Mouse (Mus musculus) liver, postnatal 0 days (tissue): ENCODE data around the gene Dleu7. TPM values are rescaled to one million over a fixed set of nuclear protein-coding genes. Genes with fewer than 3 reads are reported as not detected.

Experiments
- ATAC-seq: fragments of 200-750 bp; cut with Nextera tagmentation; 2 replicates; pipeline ENCODE4 v1.8.0; 2017; ENCODE audit warnings: mild to moderate bottlenecking, moderate library complexity
- DNase-seq: peaks from one replicate; pipeline ENCODE4 v3.0.0-alpha.2; 2016
- H3K27ac ChIP-seq: fragments of 300-500 bp; sonication (generic); 2 replicates; pipeline ENCODE4 v1.5.1; 2014; ENCODE audit warnings: antibody characterized with exemption, moderate library complexity, mild to moderate bottlenecking, low read depth
- H3K27me3 ChIP-seq: fragments of 300-500 bp; sonication (generic); 2 replicates; pipeline ENCODE4 v1.6.1; 2014; ENCODE audit warnings: low read length, control low read depth, mixed read lengths; ENCODE audit not compliant: insufficient read depth
- H3K36me3 ChIP-seq: fragments of 300-500 bp; sonication (generic); replicated peaks from 2 replicates; pipeline ENCODE4 v1.6.1; 2014; ENCODE audit warnings: mild to moderate bottlenecking, control low read depth, low read length, moderate library complexity, mixed read lengths; ENCODE audit not compliant: insufficient read depth
- H3K4me1 ChIP-seq: fragments of 300-500 bp; sonication (generic); 2 replicates; pipeline ENCODE4 v1.6.1; 2014; ENCODE audit warnings: antibody characterized with exemption, mild to moderate bottlenecking, control low read depth; ENCODE audit not compliant: insufficient read depth
- H3K4me2 ChIP-seq: fragments of 300-500 bp; sonication (generic); 2 replicates; pipeline ENCODE4 v1.6.1; 2014; ENCODE audit warnings: low read depth, mild to moderate bottlenecking, low read length, moderate library complexity, mixed read lengths
- H3K4me3 ChIP-seq: fragments of 300-500 bp; sonication (generic); 2 replicates; pipeline ENCODE4 v1.5.1; 2014; ENCODE audit warnings: low read depth, low read length
- H3K9ac ChIP-seq: fragments of 300-500 bp; sonication (generic); replicated peaks from 2 replicates; pipeline ENCODE4 v1.6.1; 2014; ENCODE audit warnings: mild to moderate bottlenecking, moderate library complexity
- H3K9me3 ChIP-seq: fragments of 300-500 bp; sonication (generic); 2 replicates; pipeline ENCODE4 v1.6.1; 2016; ENCODE audit warnings: mild to moderate bottlenecking, control low read depth, low read length, mixed read lengths
- CTCF ChIP-seq: sonication (generic); IDR thresholded peaks from 2 replicates; pipeline ENCODE4 v1.5.1; 2016; ENCODE audit warnings: antibody characterized with exemption, low read depth
- EP300 ChIP-seq: IDR thresholded peaks from 2 replicates; pipeline ENCODE4 v1.6.1; 2016; ENCODE audit warnings: antibody characterized with exemption, low read depth, mild to moderate bottlenecking
- WGBS: fragments of 180-500 bp; shearing (Covaris S2); extraction: QIAGEN DNeasy Blood & Tissue Kit; methylation state at CpG from one replicate; pipeline ENCODE4 v1.1.7; 2014; ENCODE audit not compliant: insufficient replicate concordance; 5-methylcytosine and 5-hydroxymethylcytosine counted together
- polyA plus RNA-seq: library from polyadenylated mRNA; unstranded; fragments of >200 nt; fragmentation: Nextera tagmentation; extraction: Ambion mirVana; gene quantifications from 2 replicates; pipeline ENCODE4 v1.2.1, GENCODE M21; 2015

Dleu7 gene
- polyA plus RNA-seq, 1 experiment from 2014 or later = 0.08 TPM

DNA sequence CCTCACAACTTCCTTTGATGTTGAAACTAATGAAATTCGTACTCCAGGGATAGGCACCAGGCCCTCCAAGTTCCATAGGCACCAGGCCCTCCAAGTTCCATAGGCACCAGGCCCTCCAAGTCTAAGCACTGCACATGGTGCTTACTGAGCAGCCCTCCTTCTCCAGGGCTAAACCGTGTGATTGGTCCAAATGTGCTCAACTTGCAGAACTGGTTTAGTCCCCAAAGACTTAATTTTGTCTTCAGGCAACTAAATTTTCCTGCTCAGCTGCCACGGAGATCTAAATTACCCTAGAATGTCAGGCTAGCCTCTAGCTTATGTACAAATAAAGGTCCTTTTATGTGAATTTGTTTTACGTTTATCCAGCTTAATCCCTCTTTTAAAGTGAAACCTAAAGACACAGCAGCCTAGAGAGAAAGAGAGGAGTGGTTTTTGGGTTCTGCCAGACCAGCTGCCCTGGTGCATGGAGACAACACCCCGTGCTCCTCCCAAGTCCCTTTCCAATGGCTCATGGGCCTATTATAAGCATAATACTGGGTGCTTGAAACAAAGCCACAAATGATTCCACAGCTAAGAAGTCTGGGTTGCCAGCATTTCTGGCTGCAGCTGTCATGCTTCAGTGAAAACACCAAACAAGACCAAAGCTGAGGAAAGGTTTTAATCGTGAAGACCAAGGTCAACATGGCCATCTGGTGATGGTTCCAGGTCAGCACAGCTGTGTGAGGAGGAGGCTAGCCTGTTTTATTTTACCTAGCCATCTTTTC lies 29.9 kb upstream of the Dleu7 start:
- no peak for ATAC-seq
- DNase-seq = no peak
- WGBS = 51% methylated on average over 6 of the region's 6 CpGs

DNA sequence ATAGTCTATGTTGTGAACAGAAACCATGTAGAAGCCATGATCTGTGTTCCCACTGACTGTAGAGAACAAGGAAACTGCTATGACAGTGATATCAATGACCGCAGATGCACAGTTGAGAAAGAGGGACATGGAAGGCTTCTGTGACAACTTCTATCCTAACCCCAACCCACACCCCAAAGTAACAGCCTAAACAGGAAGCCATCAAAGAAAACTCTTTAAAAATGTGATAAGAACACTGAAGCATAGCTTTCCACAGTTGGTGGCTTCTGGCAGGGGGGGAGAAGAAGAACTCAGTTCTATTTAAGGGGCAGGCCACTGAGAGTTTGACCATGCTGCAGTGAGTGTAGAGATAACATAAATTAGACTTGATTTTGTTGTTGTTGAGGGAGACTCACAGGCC lies 18.8 kb upstream of the Dleu7 start:
- Histone ChIP-seq H3K9me3 (no peaks in the 10 kb centered on the region), H3K36me3 (no peaks in the 10 kb centered on the region), H3K27me3 (no peaks in the 10 kb centered on the region), H3K27ac (no peak overlapping the region), H3K9ac (no peak overlapping the region), H3K4me3 (no peak overlapping the region), H3K4me2 (no peak overlapping the region), H3K4me1 (no peaks in the 10 kb centered on the region)
- TF ChIP-seq CTCF (no peak), EP300 (no peak)
- DNase-seq (no peak), ATAC-seq (no peak)
- WGBS = 72% methylated on average over 1 of the region's 1 CpGs

More for the DNA sequence above, 29.9 kb upstream of the Dleu7 start:
- no peak overlapping the region for H3K27ac ChIP-seq
- H3K9me3 ChIP-seq = no peaks in the 10 kb centered on the region
- no peak overlapping the region for H3K9ac ChIP-seq
- H3K36me3 ChIP-seq = no peaks in the 10 kb centered on the region
- no peak overlapping the region for H3K4me3 ChIP-seq
- TF ChIP-seq CTCF (no peak), EP300 (no peak)
- H3K27me3 ChIP-seq = no peaks in the 10 kb centered on the region
- no peaks in the 10 kb centered on the region for H3K4me1 ChIP-seq
- H3K4me2 ChIP-seq = no peak overlapping the region

DNA sequence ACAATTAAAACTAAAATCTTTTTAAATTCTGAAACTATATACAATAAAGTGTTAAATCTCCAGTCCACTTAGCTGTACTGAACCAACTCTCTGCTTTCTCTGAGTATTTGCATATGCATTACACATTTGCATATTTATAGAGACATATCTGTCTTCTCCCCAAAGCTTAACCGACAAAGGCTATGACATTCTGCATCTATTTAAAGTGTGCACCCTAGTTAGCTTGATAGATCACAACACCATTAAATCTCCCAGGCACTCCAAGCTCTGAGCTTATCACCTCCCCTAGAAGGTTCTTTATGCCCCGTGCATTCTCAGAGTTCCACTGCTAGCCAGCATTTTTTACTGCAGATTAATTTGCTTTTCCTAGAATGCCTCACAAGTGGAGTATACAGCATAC lies 16.2 kb upstream of the Dleu7 start:
- Histone ChIP-seq H3K27me3 (no peaks in the 10 kb centered on the region), H3K9ac (no peak overlapping the region), H3K4me2 (no peak overlapping the region), H3K4me1 (no peaks in the 10 kb centered on the region), H3K4me3 (no peak overlapping the region), H3K9me3 (no peaks in the 10 kb centered on the region), H3K27ac (no peak overlapping the region), H3K36me3 (no peaks in the 10 kb centered on the region)
- DNase-seq = no peak
- no peak for ATAC-seq
- no peak for TF ChIP-seq EP300
- TF ChIP-seq CTCF = no peak
- 46% methylated on average over 2 of the region's 2 CpGs for WGBS

DNA sequence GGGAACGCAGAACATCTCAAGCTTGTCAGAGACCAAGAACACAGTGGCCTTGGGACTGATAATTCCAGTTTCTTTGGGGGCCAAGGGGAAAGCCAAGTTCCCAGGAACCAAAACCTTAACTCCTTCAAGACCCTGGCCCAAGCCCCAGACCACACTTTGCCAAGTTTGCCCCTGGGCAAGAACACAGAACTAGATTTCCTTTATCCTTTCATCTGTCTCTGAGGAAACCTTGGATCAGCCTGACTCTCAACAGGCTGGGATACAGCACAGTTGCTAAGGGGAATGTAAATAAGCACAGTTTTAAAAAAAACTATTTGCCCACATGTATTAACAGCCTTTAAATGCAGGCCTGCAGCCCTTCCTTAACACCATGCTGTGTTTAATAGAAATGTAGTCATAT lies 14.7 kb upstream of the Dleu7 start:
- no peaks in the 10 kb centered on the region for H3K27me3 ChIP-seq
- 79% methylated on average over 1 of the region's 1 CpGs for WGBS
- TF ChIP-seq EP300 = no peak
- TF ChIP-seq CTCF = no peak
- H3K4me1 ChIP-seq = no peaks in the 10 kb centered on the region
- DNase-seq = no peak
- ATAC-seq = no peak
- no peak overlapping the region for H3K9ac ChIP-seq
- H3K4me3 ChIP-seq = no peak overlapping the region
- no peaks in the 10 kb centered on the region for H3K9me3 ChIP-seq
- no peaks in the 10 kb centered on the region for H3K36me3 ChIP-seq
- no peak overlapping the region for H3K27ac ChIP-seq
- H3K4me2 ChIP-seq = no peak overlapping the region

DNA sequence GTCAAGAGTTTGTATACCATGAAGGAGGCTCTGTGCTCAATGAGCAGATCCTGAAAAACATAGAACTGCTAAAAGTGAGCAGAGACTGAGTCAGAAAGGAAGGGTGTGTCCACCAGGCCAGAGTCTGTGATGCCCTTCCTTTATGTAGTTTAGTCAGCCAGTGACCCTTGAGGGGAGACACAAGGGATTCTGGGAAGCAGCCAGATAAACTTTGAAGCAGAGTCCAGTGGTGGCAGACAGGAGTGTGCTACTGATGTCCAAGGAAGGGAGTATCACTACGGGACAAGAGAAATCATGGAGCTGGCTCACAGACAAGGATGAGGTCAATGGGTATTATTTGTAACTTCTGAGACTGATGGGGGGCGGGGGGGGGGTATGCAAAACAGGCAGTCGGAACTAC lies 7.2 kb upstream of the Dleu7 start:
- Histone ChIP-seq H3K27ac (no peak overlapping the region), H3K4me2 (no peak overlapping the region), H3K9ac (no peak overlapping the region), H3K36me3 (no peaks in the 10 kb centered on the region), H3K4me3 (no peak overlapping the region), H3K9me3 (no peaks in the 10 kb centered on the region), H3K27me3 (no peaks in the 10 kb centered on the region), H3K4me1 (no peaks in the 10 kb centered on the region)
- WGBS = 83% methylated on average over 3 of the region's 3 CpGs
- DNase-seq (no peak), ATAC-seq (no peak)
- no peak for TF ChIP-seq EP300
- no peak for TF ChIP-seq CTCF

DNA sequence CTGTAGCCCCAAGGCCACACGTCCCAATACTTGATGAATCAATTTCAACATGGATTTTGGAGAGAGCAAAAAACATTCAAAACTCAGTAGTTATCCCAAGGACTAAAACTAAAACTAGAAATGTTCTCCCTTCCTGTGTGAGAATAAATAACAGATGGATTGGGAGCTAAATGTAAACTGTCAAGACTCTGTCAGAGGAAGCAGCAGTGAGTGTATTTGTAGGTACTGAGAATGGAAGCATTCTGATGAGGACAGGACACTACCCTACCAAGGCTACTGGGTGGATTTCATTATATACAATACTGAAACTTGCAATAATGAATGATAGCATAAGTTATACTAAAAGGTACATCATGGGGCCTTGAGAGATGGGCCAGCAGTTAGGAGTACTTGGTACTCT lies 6.0 kb upstream of the Dleu7 start:
- H3K4me3 ChIP-seq = no peak overlapping the region
- TF ChIP-seq EP300 (no peak), CTCF (no peak)
- no peaks in the 10 kb centered on the region for H3K9me3 ChIP-seq
- H3K27ac ChIP-seq = no peak overlapping the region
- no peak for ATAC-seq
- H3K9ac ChIP-seq = no peak overlapping the region
- H3K4me2 ChIP-seq = no peak overlapping the region
- 83% methylated on average over 1 of the region's 1 CpGs for WGBS
- no peak for DNase-seq
- peaks cover under 1% of the 10 kb centered on the region; the same call in 1 of the 2 replicates for H3K27me3 ChIP-seq
- H3K4me1 ChIP-seq = no peaks in the 10 kb centered on the region
- no peaks in the 10 kb centered on the region for H3K36me3 ChIP-seq

DNA sequence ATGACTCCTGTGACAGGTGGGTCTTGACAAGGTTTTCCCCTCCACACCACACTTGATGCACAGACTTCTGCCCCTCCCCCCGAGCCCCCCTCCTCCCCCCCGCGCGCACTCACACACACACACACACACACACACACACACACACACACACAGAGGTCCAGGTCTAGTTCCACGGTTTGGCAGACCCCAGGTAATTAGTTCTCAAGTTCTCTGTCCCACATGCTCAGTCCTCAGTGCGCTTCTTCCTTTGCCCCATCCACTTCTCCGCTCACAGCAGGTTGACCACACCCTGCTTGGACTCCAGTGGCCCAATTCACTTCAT lies 720 bp downstream of the Dleu7 start:
- DNase-seq = no peak
- 26% methylated on average over 7 of the region's 7 CpGs for WGBS
- Histone ChIP-seq H3K9ac (peak overlapping the region; percentile 41), H3K4me1 (peaks cover 7% of the 10 kb centered on the region), H3K27ac (no peak overlapping the region), H3K27me3 (peaks cover 10% of the 10 kb centered on the region; the same call in 1 of the 2 replicates), H3K4me2 (peak overlapping the region; percentile 79), H3K36me3 (no peaks in the 10 kb centered on the region), H3K9me3 (no peaks in the 10 kb centered on the region), H3K4me3 (peak overlapping the region; percentile 47)
- no peak for ATAC-seq
- TF ChIP-seq CTCF (no peak), EP300 (no peak)
